Mouse (Mus musculus) fat pad, adult 2 months (tissue): ENCODE results near the gene Plekhg6.

Experiments
- DNase-seq: peaks from one replicate; pipeline ENCODE4 v3.0.0-alpha.2; 2011; ENCODE audit warnings: low read depth, low spot score; ENCODE audit errors: extremely low read depth

Gene Plekhg6

GRCm38 (mm10) chr6:125330626-125331326 is 49.8 kb downstream of the Plekhg6 start:
- no peak for DNase-seq

- no peak for DNase-seq
These were observed 52.4 kb downstream of the Plekhg6 start for GRCm38 (mm10) chr6:125328243-125328642.

GRCm38 (mm10) chr6:125325337-125325736 is 55.3 kb downstream of the Plekhg6 start:
- no peak for DNase-seq

- DNase-seq = no peak
These were observed 57.0 kb downstream of the Plekhg6 start for GRCm38 (mm10) chr6:125323547-125323946.

GRCm38 (mm10) chr6:125322794-125323193 is 57.8 kb downstream of the Plekhg6 start:
- no peak for DNase-seq

- DNase-seq = no peak
These were observed 59.3 kb downstream of the Plekhg6 start for GRCm38 (mm10) chr6:125321114-125321855.

- DNase-seq = no peak
These were observed 60.3 kb downstream of the Plekhg6 start, which contains the start of gene Scnn1a for GRCm38 (mm10) chr6:125320323-125320722. TSS of gene Scnn1a (plus strand) at chr6:125320659.

GRCm38 (mm10) chr6:125319919-125320296 is 60.7 kb downstream of the Plekhg6 start:
- no peak for DNase-seq

- DNase-seq = no peak
These were observed 61.3 kb downstream of the Plekhg6 start for GRCm38 (mm10) chr6:125318981-125319918.

GRCm38 (mm10) chr6:125317077-125317476 is 63.5 kb downstream of the Plekhg6 start:
- DNase-seq = no peak

- DNase-seq = no peak
These were observed 65.8 kb downstream of the Plekhg6 start for GRCm38 (mm10) chr6:125314746-125315145.

- no peak for DNase-seq
These were observed 66.4 kb downstream of the Plekhg6 start for GRCm38 (mm10) chr6:125314231-125314563.

- DNase-seq = no peak
These were observed 66.9 kb downstream of the Plekhg6 start, which contains the start of gene Ltbr for GRCm38 (mm10) chr6:125313546-125314230. TSS of gene Ltbr (minus strand) at chr6:125313885.
